Mouse (Mus musculus) heart, embryonic 11.5 days (tissue): ENCODE measurements around the gene R3hdm2. TPM values are rescaled to one million over a fixed set of nuclear protein-coding genes. Genes with fewer than 3 reads are reported as not detected.

ENCODE experiments used
- ATAC-seq: fragments of 200-750 bp; cut with Nextera tagmentation; replicated peaks from 2 replicates; pipeline ENCODE4 v1.8.0; 2017; ENCODE audit warnings: moderate library complexity; ENCODE audit not compliant: insufficient number of reproducible peaks, low FRiP score, low TSS enrichment
- H3K27ac ChIP-seq: fragments of 300-500 bp; sonication (generic); 2 replicates; pipeline ENCODE4 v1.5.1; 2014; ENCODE audit warnings: mild to moderate bottlenecking, low read depth, low read length
- H3K27me3 ChIP-seq: fragments of 300-500 bp; sonication (generic); 2 replicates; pipeline ENCODE4 v1.6.1; 2014; ENCODE audit warnings: mild to moderate bottlenecking, low read length, mixed read lengths; ENCODE audit not compliant: control insufficient read depth, insufficient read depth
- H3K36me3 ChIP-seq: fragments of 300-500 bp; sonication (generic); 2 replicates; pipeline ENCODE4 v1.6.1; 2014; ENCODE audit warnings: mild to moderate bottlenecking, low read length, moderate library complexity, mixed read lengths; ENCODE audit not compliant: control insufficient read depth, insufficient read depth
- H3K4me1 ChIP-seq: fragments of 300-500 bp; sonication (generic); 2 replicates; pipeline ENCODE4 v1.6.1; 2014; ENCODE audit warnings: low read length; ENCODE audit not compliant: control insufficient read depth, insufficient read depth
- H3K4me2 ChIP-seq: fragments of 300-500 bp; sonication (generic); 2 replicates; pipeline ENCODE4 v1.6.1; 2014; ENCODE audit warnings: mild to moderate bottlenecking, moderate library complexity
- H3K4me3 ChIP-seq: fragments of 300-500 bp; sonication (generic); 2 replicates; pipeline ENCODE4 v1.5.1; 2014; ENCODE audit warnings: low read depth, low read length
- H3K9ac ChIP-seq: fragments of 300-500 bp; sonication (generic); 2 replicates; pipeline ENCODE4 v1.6.1; 2014; ENCODE audit warnings: mild to moderate bottlenecking, low read depth, low read length, moderate library complexity
- H3K9me3 ChIP-seq: fragments of 300-500 bp; sonication (generic); replicated peaks from 2 replicates; pipeline ENCODE4 v1.6.1; 2016; ENCODE audit warnings: low read length; ENCODE audit not compliant: control insufficient read depth
- WGBS: fragments of 180-500 bp; shearing (Covaris S2); extraction: QIAGEN DNeasy Blood & Tissue Kit; methylation state at CpG from one replicate; pipeline ENCODE4 v1.1.7; 2014; ENCODE audit not compliant: insufficient replicate concordance; 5-methylcytosine and 5-hydroxymethylcytosine counted together
- polyA plus RNA-seq: library from polyadenylated mRNA; unstranded; fragments of >200 nt; fragmentation: Nextera tagmentation; extraction: Ambion mirVana; gene quantifications from 2 replicates; pipeline ENCODE4 v1.2.1, GENCODE M21; 2014

Gene R3hdm2
- polyA plus RNA-seq, 1 experiment from 2014 or later = 30.3 TPM

DNA sequence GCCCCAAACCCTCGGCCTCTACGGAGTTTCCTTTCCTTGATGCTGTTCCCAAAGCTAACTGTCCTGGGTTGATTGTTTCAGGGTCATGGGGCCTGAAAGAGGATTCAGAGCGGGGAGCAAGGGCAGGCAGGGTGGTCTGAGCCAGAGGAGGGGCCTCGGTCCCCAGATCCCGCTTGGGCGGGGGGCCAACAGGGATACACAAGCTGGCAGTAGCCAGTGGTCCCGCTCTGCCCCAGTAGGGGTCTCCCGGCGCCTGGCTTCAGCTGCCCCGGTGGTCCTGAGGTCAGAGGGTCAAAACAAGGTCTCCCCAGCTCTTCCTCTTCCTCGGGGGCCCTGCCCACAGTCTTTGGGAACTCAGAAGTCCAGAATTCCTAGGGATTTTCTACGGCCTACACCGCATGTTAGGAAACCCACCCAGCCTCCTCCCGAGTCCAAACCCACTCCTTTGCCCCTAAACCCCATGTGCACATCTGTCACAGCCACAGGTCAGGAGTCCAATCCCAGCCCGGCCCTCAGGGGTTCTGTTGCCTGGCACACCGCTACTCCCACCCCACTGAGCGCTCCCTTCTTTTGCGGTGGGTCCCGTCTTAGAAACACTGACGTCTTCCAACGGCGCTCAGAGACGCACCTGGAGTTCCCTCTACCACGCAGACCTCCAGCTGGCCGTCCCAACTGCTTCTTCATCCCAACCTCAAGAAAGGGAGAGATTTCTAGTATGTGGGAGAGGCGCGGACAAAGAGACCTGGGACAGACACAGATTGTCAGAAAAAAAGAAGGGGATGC, 39.4 kb upstream of the R3hdm2 start:
- no peaks in the 10 kb centered on the region for H3K9me3 ChIP-seq
- ATAC-seq = no peak
- peak overlapping the region; percentile 29; the same call in 1 of the 2 replicates for H3K9ac ChIP-seq
- peaks cover 22% of the 10 kb centered on the region for H3K27me3 ChIP-seq
- H3K27ac ChIP-seq = peak overlapping the region; percentile 12; the same call in 1 of the 2 replicates
- H3K36me3 ChIP-seq = no peaks in the 10 kb centered on the region
- H3K4me2 ChIP-seq = peak overlapping the region; percentile 93
- 1% methylated on average over 27 of the region's 27 CpGs for WGBS
- H3K4me1 ChIP-seq = peaks cover 21% of the 10 kb centered on the region
- peak overlapping the region; percentile 49 for H3K4me3 ChIP-seq

DNA sequence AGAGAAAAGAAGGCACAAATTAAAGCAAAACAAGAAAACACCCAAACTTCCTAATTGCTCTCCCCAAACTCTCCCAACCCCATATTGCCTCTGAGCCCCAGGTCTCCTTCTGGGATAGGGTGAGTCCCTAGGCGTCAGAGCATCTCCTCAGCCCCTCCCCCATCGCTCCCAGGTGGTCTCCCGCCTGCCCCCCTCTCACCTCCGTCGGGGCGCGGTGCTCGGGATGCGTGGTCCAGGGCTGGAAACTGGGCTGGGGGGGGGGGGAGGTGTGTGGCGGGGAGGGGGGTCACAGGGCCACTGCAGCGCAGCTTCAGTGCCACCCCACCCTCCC, 38.8 kb upstream of the R3hdm2 start:
- peak overlapping the region; percentile 93 for H3K4me2 ChIP-seq
- WGBS = 0% methylated on average over 9 of the region's 11 CpGs
- no peak for ATAC-seq
- H3K27me3 ChIP-seq = peaks cover 22% of the 10 kb centered on the region
- H3K9me3 ChIP-seq = no peaks in the 10 kb centered on the region
- H3K4me3 ChIP-seq = peak overlapping the region; percentile 49
- H3K4me1 ChIP-seq = peaks cover 21% of the 10 kb centered on the region
- H3K9ac ChIP-seq = no peak overlapping the region
- peak overlapping the region; percentile 15; the same call in 1 of the 2 replicates for H3K27ac ChIP-seq
- H3K36me3 ChIP-seq = no peaks in the 10 kb centered on the region

DNA sequence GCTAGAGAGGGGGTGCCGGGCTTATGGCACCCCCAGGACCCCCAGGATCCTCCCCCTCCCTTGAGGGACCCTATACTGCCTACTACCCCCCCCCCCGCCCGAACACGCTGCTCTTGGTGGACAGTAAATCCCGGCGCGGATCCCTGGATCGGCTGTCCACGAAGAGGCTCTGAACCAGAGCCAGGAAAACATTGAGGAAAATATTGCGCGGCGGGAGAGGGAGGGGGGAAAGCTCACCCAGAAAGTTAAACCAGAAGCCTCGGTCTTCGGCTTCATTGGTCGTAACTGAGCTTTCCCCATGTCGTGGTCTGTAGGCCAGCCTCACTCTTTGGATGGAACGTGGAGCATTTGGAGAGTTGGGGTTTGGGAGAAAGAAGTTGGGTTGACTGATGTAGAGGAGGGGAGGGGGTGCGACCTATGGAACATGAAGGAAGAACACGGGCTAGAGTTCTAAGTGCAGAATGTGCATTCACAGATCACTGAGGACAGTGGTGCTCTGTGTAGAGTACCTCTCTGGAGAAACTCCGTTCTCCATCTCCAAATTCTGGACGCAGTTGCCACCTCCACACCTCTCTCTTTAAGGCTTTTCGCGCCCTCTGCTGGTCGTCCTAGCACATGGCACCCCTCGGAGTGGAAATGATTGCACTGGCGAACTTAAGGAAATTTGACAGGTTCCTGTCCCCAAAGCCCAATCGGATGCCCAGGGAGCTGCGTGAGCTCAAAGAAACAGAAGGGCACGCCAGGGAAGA, 38.1 kb upstream of the R3hdm2 start, which contains the start of gene Gli1:
Gene Gli1 (minus strand): TSS at position 84 of the 749 bp plus-strand sequence.
- peaks cover 22% of the 10 kb centered on the region for H3K27me3 ChIP-seq
- under 1% methylated on average over 29 of the region's 29 CpGs for WGBS
- no peak; the same call in 1 of the 2 replicates for ATAC-seq

DNA sequence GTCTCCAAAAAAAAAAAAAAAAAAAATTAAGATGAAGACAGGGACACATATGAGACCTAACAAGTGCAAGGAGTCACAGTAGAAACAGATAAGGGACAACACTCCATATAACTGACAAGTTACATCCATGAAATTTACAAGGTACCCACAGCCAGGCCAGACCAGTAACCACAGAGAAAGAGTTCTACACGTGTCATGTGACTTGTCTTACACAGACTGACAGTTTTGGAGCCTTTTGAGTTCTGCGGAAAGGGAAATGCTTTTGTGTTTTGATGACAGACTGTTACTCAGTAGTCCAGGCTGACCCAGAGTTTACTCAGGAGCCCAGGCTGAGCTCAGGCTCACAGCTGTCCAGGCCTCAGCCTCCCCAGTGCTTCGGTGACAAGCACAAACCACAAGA, 37.1 kb upstream of the R3hdm2 start:
- Histone ChIP-seq H3K27ac (no peak overlapping the region), H3K4me3 (no peak overlapping the region), H3K4me2 (no peak overlapping the region), H3K27me3 (peaks cover 22% of the 10 kb centered on the region), H3K4me1 (peaks cover 21% of the 10 kb centered on the region), H3K9me3 (no peaks in the 10 kb centered on the region), H3K36me3 (no peaks in the 10 kb centered on the region), H3K9ac (no peak overlapping the region)
- ATAC-seq = no peak
- WGBS = 69% methylated on average over 3 of the region's 3 CpGs

More for the DNA sequence above, 38.1 kb upstream of the R3hdm2 start, which contains the start of gene Gli1:
- Histone ChIP-seq H3K9me3 (no peaks in the 10 kb centered on the region), H3K4me2 (peak within 1 kb of the TSS; percentile 93), H3K36me3 (no peaks in the 10 kb centered on the region), H3K9ac (peak within 1 kb of the TSS; percentile 16; the same call in 1 of the 2 replicates), H3K4me3 (peak within 1 kb of the TSS; percentile 49), H3K4me1 (peaks cover 21% of the 10 kb centered on the region), H3K27ac (peak within 1 kb of the TSS; percentile 15; the same call in 1 of the 2 replicates)

DNA sequence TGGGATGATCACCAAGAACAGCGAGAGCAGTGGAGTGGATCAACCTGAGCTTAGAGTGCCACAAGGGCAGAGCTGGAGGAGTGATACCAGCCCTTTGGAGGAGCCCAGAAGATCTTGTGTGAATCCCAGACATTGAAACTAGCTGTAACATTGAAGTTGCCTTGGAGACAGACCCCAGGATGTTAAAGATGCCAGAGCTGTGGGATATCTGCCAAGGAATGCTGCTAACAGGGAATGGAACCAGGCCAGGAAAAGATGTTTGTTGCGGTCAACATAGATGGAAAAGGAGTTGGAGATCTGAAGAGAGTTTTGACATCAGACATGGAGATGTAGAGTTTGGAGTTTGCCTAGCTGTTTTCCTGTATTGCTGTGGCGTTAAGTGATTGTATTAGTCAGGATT, 34.0 kb upstream of the R3hdm2 start:
- Histone ChIP-seq H3K27ac (no peak overlapping the region), H3K9ac (no peak overlapping the region), H3K27me3 (peaks cover 11% of the 10 kb centered on the region), H3K4me1 (peaks cover 6% of the 10 kb centered on the region; the same call in 1 of the 2 replicates), H3K4me2 (no peak overlapping the region), H3K36me3 (no peaks in the 10 kb centered on the region), H3K9me3 (no peaks in the 10 kb centered on the region), H3K4me3 (no peak overlapping the region)
- ATAC-seq = no peak
- 82% methylated on average over 3 of the region's 3 CpGs for WGBS

DNA sequence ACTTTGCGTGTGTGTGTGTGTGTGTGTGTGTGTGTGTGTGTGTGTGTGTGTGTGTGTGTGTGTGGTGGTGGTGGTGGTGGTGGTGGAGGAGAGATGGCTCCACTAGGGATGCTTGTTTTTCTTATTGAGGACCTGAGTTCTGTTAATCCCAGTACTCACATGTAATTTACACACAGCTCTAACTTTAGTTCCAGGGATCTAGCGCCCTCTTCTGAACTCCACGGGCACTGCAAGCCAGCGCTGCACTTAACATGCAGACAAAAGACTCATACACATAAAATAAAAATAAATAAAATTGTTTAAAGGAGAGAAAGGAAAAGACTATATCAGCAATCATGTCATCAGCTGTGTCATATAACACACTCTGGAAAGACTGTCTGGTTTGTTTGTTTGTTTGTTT, 31.2 kb upstream of the R3hdm2 start:
- Histone ChIP-seq H3K4me1 (no peaks in the 10 kb centered on the region), H3K9me3 (no peaks in the 10 kb centered on the region), H3K27ac (no peak overlapping the region), H3K9ac (no peak overlapping the region), H3K27me3 (peaks cover 9% of the 10 kb centered on the region; the same call in 1 of the 2 replicates), H3K4me3 (no peak overlapping the region), H3K4me2 (no peak overlapping the region), H3K36me3 (no peaks in the 10 kb centered on the region)
- no peak for ATAC-seq
- WGBS = 69% methylated on average over 4 of the region's 4 CpGs

DNA sequence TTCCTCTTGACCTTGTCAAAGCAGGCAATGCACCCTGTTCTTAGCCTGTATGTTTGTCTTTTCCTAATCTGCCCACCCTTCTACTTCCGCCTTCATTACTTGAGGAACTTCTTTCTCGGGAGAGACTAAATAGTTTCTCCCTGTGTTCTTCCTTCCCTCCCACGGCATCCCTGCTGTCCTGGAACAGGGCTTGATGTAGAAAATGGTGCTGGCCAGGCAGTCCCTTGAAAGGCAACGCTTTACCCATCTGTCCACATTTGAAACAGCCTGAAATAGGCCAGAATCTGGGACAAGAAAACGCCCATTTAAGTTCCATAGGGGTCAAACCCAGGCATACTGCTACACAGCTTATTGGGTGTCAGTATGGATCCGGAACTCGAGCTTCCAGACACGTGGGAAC, 30.3 kb upstream of the R3hdm2 start:
- Histone ChIP-seq H3K36me3 (no peaks in the 10 kb centered on the region), H3K9ac (no peak overlapping the region), H3K9me3 (no peaks in the 10 kb centered on the region), H3K4me1 (no peaks in the 10 kb centered on the region), H3K4me2 (no peak overlapping the region), H3K27me3 (peaks cover 11% of the 10 kb centered on the region), H3K27ac (no peak overlapping the region), H3K4me3 (no peak overlapping the region)
- 67% methylated on average over 8 of the region's 8 CpGs for WGBS
- ATAC-seq = no peak

DNA sequence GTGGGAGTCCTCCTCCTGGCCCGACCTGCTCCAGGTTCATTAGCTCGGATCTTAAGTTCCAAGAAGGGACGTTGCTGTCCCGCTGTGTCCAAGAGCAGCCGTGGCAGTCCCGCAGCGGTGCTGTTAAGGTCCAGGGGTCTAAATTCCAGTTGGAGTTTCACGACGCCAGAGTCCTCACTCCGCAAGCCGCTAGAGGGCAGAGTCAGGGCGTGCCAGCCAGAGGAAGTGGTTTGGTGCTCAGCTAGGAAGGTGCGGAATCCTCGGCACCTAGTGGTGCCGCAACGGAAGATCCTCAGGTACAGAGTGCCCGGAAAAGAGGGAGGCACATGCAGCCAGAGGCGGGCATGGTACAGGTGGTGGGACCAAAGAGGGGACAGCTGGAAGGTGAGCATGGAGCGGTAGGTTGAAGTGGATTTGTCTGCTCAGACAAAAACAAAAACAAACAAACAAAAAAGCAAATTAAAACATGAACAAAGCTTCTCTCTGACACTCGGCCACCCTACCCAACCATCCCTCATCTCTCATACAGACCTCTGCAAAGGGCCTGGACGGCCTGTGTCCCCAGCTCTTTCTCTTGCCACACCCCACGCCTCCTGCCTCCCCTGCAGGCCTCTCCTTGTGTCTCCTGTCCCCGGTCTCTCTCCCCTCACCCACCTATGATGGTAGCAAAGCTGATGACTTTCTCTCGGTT, 29.4 kb upstream of the R3hdm2 start:
- peak overlapping the region; percentile 65 for H3K4me2 ChIP-seq
- H3K4me1 ChIP-seq = no peaks in the 10 kb centered on the region
- no peaks in the 10 kb centered on the region for H3K36me3 ChIP-seq
- peak overlapping the region; percentile 18; the same call in 1 of the 2 replicates for H3K4me3 ChIP-seq
- no peak overlapping the region for H3K27ac ChIP-seq
- no peaks in the 10 kb centered on the region for H3K9me3 ChIP-seq
- H3K27me3 ChIP-seq = peaks cover 11% of the 10 kb centered on the region
- WGBS = 12% methylated on average over 24 of the region's 24 CpGs
- peak overlapping the region; percentile 59; the same call in 1 of the 2 replicates for H3K9ac ChIP-seq
- ATAC-seq = peak; percentile 70
